Mouse (Mus musculus) lung, embryonic 14.5 days (tissue): Measurements from ENCODE around the gene Lrmda. TPM values are rescaled to one million over a fixed set of nuclear protein-coding genes. Genes with fewer than 3 reads are reported as not detected.
A peak's percentile ranks its signal among the peaks of the same experiment; 100 is the strongest.

ENCODE experiments used
- ATAC-seq: fragments of 200-750 bp; cut with Nextera tagmentation; 2 replicates; pipeline ENCODE4 v1.8.0; 2017; ENCODE audit warnings: mild to moderate bottlenecking, moderate TSS enrichment, moderate library complexity; ENCODE audit not compliant: insufficient read depth
- DNase-seq: peaks from one replicate; pipeline ENCODE4 v3.0.0-alpha.2; 2015
- H3K27ac ChIP-seq: fragments of 300-500 bp; sonication (generic); 2 replicates; pipeline ENCODE4 v1.5.1; 2014; ENCODE audit warnings: low read depth, mild to moderate bottlenecking, moderate library complexity
- H3K27me3 ChIP-seq: fragments of 300-500 bp; sonication (generic); 2 replicates; pipeline ENCODE4 v1.6.1; 2014; ENCODE audit warnings: low read length, control low read depth; ENCODE audit not compliant: insufficient read depth
- H3K36me3 ChIP-seq: fragments of 300-500 bp; sonication (generic); 2 replicates; pipeline ENCODE4 v1.6.1; 2014; ENCODE audit warnings: control low read depth; ENCODE audit not compliant: insufficient read depth
- H3K4me1 ChIP-seq: fragments of 300-500 bp; sonication (generic); 2 replicates; pipeline ENCODE4 v1.6.1; 2014; ENCODE audit warnings: antibody characterized with exemption, control low read depth; ENCODE audit not compliant: insufficient read depth
- H3K4me2 ChIP-seq: fragments of 300-500 bp; sonication (generic); 2 replicates; pipeline ENCODE4 v1.6.1; 2014; ENCODE audit warnings: mild to moderate bottlenecking
- H3K4me3 ChIP-seq: fragments of 300-500 bp; sonication (generic); 2 replicates; pipeline ENCODE4 v1.5.1; 2014; ENCODE audit warnings: low read depth, low read length
- H3K9ac ChIP-seq: fragments of 300-500 bp; sonication (generic); 2 replicates; pipeline ENCODE4 v1.6.1; 2014
- H3K9me3 ChIP-seq: fragments of 300-500 bp; sonication (generic); 2 replicates; pipeline ENCODE4 v1.6.1; 2016; ENCODE audit warnings: low read depth, low read length, control low read depth
- CTCF ChIP-seq: IDR thresholded peaks from 2 replicates; pipeline ENCODE4 v1.5.1; 2016; ENCODE audit warnings: antibody characterized with exemption, low read depth
- WGBS: fragments of 180-500 bp; shearing (Covaris S2); extraction: QIAGEN DNeasy Blood & Tissue Kit; methylation state at CpG from one replicate; pipeline ENCODE4 v1.1.7; 2014; 5-methylcytosine and 5-hydroxymethylcytosine counted together
- polyA plus RNA-seq: library from polyadenylated mRNA; unstranded; fragments of >200 nt; fragmentation: Nextera tagmentation; extraction: Ambion mirVana; gene quantifications from 2 replicates; pipeline ENCODE4 v1.2.1, GENCODE M21; 2014

Gene Lrmda
- polyA plus RNA-seq, 1 experiment from 2014 or later, result 1.1 TPM

DNA sequence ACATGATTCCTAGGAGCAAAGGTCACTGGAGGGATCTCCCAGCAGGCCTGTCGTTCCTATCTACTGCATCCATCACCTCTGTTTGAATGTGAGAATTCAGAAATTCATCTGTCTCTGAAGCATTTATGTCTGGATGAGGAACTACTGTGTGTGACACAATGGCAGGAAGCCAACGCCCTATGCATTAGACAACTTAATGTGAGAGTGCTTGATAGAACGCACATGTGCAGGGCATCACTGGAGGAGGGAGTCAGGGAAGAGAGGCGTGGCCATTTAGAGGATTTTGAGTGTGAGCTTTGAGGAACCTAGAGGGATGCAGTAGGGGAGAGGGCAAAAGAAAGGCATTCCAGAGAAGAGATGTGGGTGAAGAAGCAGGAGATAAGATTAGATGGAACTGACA, 825.9 kb downstream of the Lrmda start:
- Histone ChIP-seq H3K4me2 (no peak overlapping the region), H3K36me3 (no peaks in the 10 kb centered on the region), H3K4me1 (no peaks in the 10 kb centered on the region), H3K9me3 (no peaks in the 10 kb centered on the region), H3K9ac (no peak overlapping the region), H3K27me3 (no peaks in the 10 kb centered on the region), H3K27ac (no peak overlapping the region), H3K4me3 (no peak overlapping the region)
- DNase-seq (peak; percentile 89), ATAC-seq (peak; percentile 91)
- TF ChIP-seq CTCF, result no peak
- 29% methylated on average over 4 of the region's 4 CpGs for WGBS

DNA sequence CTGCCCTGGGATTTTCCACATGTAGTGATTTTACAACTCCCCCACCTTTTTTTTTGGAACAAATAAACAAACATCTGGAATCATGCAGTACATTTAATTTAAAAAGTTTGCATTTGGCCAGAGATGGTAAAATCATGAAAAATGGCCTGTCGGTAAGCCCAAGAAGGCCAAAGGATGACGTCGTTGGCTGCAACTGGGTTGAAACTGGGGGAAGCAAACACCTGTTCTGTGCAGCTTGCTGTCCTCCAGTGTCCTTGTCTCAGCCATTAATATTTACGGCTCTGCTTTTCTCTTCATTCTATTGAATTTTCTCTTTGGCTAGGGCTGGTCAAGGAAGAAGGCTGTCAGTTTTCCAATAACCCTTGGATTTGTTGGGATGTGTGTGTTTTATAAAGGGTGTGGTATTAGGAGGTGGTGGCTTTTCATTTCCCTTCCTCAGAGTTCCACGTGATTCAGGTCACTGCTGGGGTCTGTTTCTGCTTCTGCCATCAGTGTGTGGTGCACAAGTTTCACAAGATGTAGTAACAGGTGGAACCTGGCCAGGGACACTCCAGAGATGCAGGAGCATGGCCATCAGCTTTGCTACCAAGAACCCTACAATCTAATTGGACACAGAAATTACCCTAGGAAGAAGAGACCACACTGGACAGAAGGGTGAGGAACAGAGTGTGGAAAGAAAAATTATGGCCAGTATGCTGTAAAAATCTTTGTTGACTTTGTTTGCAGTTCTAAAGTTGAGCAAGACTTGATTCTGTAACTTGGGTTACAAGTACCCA, 827.7 kb downstream of the Lrmda start:
- H3K36me3 ChIP-seq, result no peaks in the 10 kb centered on the region
- H3K9ac ChIP-seq, result no peak overlapping the region
- no peak overlapping the region for H3K27ac ChIP-seq
- no peaks in the 10 kb centered on the region for H3K27me3 ChIP-seq
- no peaks in the 10 kb centered on the region for H3K9me3 ChIP-seq
- 82% methylated on average over 5 of the region's 5 CpGs for WGBS
- no peaks in the 10 kb centered on the region for H3K4me1 ChIP-seq
- no peak for DNase-seq
- no peak overlapping the region for H3K4me3 ChIP-seq
- no peak for ATAC-seq
- no peak overlapping the region for H3K4me2 ChIP-seq
- TF ChIP-seq CTCF, result no peak

DNA sequence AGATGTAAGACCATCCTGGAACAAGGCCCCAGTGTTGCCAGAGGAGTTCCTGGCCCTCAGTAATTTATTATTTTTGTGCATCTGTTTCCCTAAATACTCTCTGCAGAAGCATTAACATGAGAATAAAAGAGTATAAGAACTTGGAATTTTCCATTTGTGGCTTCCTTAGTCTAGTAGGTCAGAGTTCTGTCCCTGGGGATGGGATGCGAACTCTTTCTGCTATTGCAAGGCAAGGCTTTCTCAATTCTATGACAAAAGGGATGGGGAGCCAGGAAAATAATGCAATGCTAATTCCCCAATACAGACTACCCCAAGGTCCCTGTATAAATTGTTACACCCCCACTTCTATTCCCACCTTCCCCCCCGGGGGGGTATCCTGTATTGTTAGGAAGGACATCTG, 829.6 kb downstream of the Lrmda start:
- Histone ChIP-seq H3K9ac (no peak overlapping the region), H3K4me1 (no peaks in the 10 kb centered on the region), H3K9me3 (no peaks in the 10 kb centered on the region), H3K27ac (no peak overlapping the region), H3K4me2 (no peak overlapping the region), H3K27me3 (no peaks in the 10 kb centered on the region), H3K4me3 (no peak overlapping the region), H3K36me3 (no peaks in the 10 kb centered on the region)
- no peak for DNase-seq
- no peak for ATAC-seq
- 72% methylated on average over 2 of the region's 2 CpGs for WGBS
- no peak for TF ChIP-seq CTCF

DNA sequence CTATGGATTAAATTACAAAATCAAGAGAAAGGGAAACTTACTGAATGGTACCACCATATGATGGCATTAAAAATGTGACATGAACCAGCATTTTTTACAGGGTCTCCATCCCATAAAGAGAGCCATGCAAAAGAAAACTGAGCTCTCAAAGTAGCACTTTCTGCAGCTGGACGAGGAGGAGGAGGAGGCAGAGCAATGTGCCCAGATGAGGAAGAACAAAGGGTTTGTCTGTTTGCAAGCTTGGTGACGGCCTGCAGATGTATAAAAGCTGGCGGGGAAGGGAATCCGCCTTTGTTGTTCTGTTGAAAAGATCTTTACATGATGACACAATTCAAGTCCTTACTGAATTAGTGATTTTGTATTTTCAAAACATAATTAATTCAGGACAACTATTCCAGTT, 841.1 kb downstream of the Lrmda start:
- Histone ChIP-seq H3K27ac (no peak overlapping the region), H3K4me3 (no peak overlapping the region), H3K4me2 (no peak overlapping the region), H3K27me3 (no peaks in the 10 kb centered on the region), H3K4me1 (no peaks in the 10 kb centered on the region), H3K36me3 (no peaks in the 10 kb centered on the region), H3K9me3 (no peaks in the 10 kb centered on the region), H3K9ac (no peak overlapping the region)
- DNase-seq, result no peak
- WGBS, result 78% methylated on average over 4 of the region's 4 CpGs
- no peak for TF ChIP-seq CTCF
- no peak for ATAC-seq

DNA sequence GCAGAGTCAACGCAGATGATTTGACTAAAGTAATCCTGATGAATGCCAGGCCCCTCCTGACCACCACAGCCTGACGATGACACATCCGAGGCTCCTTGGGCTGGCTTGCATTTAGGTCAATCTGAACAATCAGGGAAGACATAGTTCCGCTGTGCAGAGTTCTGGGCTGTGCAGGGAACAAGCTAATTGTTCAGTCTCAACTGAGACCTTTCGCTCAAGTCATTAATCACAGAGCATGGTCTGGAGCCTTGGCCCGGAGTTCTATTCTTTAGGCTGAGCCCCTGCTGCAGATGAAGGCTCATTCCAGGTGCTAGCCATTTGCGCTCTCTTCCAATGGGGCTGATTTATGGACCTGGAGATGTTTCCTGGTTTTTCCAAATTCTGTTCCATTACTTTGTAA, 844.6 kb downstream of the Lrmda start:
- ATAC-seq (no peak), DNase-seq (no peak)
- TF ChIP-seq CTCF, result no peak

GRCm38 (mm10) chr14:22874584-22874983, 855.1 kb downstream of the Lrmda start:
- H3K27ac ChIP-seq, result no peak overlapping the region
- H3K9me3 ChIP-seq, result no peaks in the 10 kb centered on the region
- no peak for ATAC-seq
- no peak overlapping the region for H3K4me2 ChIP-seq
- no peak overlapping the region for H3K4me3 ChIP-seq
- 61% methylated on average over 3 of the region's 3 CpGs for WGBS
- DNase-seq, result no peak
- no peaks in the 10 kb centered on the region for H3K4me1 ChIP-seq
- H3K36me3 ChIP-seq, result no peaks in the 10 kb centered on the region
- H3K27me3 ChIP-seq, result no peaks in the 10 kb centered on the region
- no peak for TF ChIP-seq CTCF
- H3K9ac ChIP-seq, result no peak overlapping the region

More for the DNA sequence above, 844.6 kb downstream of the Lrmda start:
- Histone ChIP-seq H3K27ac (no peak overlapping the region), H3K9me3 (no peaks in the 10 kb centered on the region), H3K27me3 (no peaks in the 10 kb centered on the region), H3K9ac (no peak overlapping the region), H3K4me2 (no peak overlapping the region), H3K4me1 (no peaks in the 10 kb centered on the region), H3K36me3 (no peaks in the 10 kb centered on the region), H3K4me3 (no peak overlapping the region)
- 61% methylated on average over 7 of the region's 7 CpGs for WGBS

DNA sequence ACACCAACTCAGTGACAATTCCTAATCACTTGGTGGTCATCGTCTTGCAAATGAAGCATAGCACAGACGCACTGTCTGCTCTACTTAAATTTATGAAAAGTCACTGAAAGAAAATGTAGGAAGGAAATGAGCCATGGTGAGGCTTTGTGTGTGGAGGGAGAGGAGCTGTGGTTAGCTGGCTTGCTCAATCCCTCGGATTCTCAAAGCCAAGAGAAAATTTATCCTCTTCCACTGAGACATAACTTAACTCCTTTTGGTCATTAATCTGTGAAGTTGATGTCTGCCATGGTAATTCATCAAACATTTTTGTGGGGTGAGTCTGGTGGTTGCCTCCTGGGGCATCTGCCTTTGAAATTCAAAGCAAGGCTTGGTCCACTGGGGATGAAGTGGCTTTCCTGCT, 867.7 kb downstream of the Lrmda start:
- Histone ChIP-seq H3K27me3 (no peaks in the 10 kb centered on the region), H3K4me3 (no peak overlapping the region), H3K4me2 (no peak overlapping the region), H3K4me1 (no peaks in the 10 kb centered on the region), H3K36me3 (no peaks in the 10 kb centered on the region), H3K9me3 (no peaks in the 10 kb centered on the region), H3K9ac (no peak overlapping the region), H3K27ac (no peak overlapping the region)
- TF ChIP-seq CTCF, result no peak
- 64% methylated on average over 3 of the region's 3 CpGs for WGBS
- DNase-seq, result no peak
- no peak for ATAC-seq

DNA sequence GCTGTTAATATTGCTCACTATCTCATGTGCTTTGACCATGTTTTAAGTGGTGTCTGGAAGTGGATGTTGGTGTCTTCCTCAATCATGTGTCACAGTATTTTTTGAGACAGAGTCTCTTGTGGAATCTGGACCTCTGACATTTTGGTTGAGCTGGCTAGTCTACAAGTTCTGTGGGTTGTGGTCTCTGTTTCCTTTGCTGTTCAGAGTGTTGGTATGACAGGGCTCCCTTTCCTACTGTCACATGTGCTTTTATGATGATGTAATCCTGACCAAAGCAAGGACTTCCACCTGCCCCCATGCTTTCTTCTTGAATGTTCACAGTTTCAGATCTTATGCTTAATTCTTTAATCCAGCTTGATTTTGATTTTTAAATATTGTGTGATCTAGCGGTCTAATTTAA, 879.8 kb downstream of the Lrmda start:
- TF ChIP-seq CTCF, result no peak
- no peaks in the 10 kb centered on the region for H3K27me3 ChIP-seq
- no peak for DNase-seq
- 96% methylated on average over 1 of the region's 1 CpGs for WGBS
- H3K4me1 ChIP-seq, result no peaks in the 10 kb centered on the region
- ATAC-seq, result no peak
- no peak overlapping the region for H3K4me3 ChIP-seq
- H3K27ac ChIP-seq, result no peak overlapping the region
- no peak overlapping the region for H3K4me2 ChIP-seq
- no peaks in the 10 kb centered on the region for H3K36me3 ChIP-seq
- H3K9ac ChIP-seq, result no peak overlapping the region
- no peaks in the 10 kb centered on the region for H3K9me3 ChIP-seq
